Mouse (Mus musculus): ENCODE results near the gene Gdpd4. TPM values are rescaled to one million over a fixed set of nuclear protein-coding genes. Genes with fewer than 3 reads are reported as not detected.
A peak's percentile ranks its signal among the peaks of the same experiment; 100 is the strongest.

Gdpd4 gene
- polyA plus RNA-seq (2015; fragmentation: Nextera tagmentation; extraction: Ambion mirVana) = not detected in 2 replicates

GRCm38 (mm10) chr7:97919742-97920141, at the start of gene Gdpd4:
Gene Gdpd4, plus strand, starts transcription at chr7:97919955.
- H3K9ac ChIP-seq (ENCODE audit: low read length) = no peak within 1 kb of the TSS
- no peak within 1 kb of the TSS for H3K27ac ChIP-seq (ENCODE audit: low read length)
- 74% methylated on average over 12 of the region's 12 CpGs for WGBS
- H3K4me2 ChIP-seq (ENCODE audit: low read depth, low read length) = no peak within 1 kb of the TSS
- no peak within 1 kb of the TSS for H3K4me3 ChIP-seq (ENCODE audit: low read length)
- no peak for ATAC-seq (ENCODE audit: low read depth)
- no peaks in the 10 kb centered on the region for H3K4me1 ChIP-seq (replicated peaks; ENCODE audit: control insufficient read depth, insufficient read depth, low read length)
- no peaks in the 10 kb centered on the region for H3K27me3 ChIP-seq (ENCODE audit: control insufficient read depth, insufficient read depth, low read depth, low read length)
- no peaks in the 10 kb centered on the region for H3K9me3 ChIP-seq (ENCODE audit: control insufficient read depth, low read length)
- no peaks in the 10 kb centered on the region for H3K36me3 ChIP-seq (ENCODE audit: control insufficient read depth, insufficient read depth, low read length)

DNA sequence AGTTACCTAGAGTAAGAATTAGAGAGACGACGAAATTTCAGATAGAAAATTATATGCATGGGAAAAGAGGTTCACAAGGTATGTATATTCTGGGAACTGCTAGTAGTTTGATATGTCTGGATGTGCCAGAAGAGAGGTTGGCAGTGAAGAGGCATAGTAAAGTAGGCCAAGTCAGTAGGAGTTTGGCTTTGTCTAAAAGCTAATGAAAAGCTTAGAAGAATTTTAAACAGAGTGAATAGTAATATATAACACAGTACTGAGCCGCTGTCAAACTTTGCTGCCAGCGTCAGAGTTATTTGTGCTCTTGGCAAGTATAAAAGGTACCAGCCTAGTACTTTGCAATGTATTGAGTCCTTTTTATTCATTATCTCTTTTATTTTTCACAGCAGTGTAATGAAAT, 47.4 kb upstream of the Gdpd4 start:
- 90% methylated on average over 4 of the region's 4 CpGs for WGBS
- H3K9me3 ChIP-seq (ENCODE audit: control insufficient read depth, low read length) = no peaks in the 10 kb centered on the region

GRCm38 (mm10) chr7:97873317-97873716, 46.4 kb upstream of the Gdpd4 start:
- Histone ChIP-seq H3K36me3 (ENCODE audit: control insufficient read depth, insufficient read depth, low read length) (no peaks in the 10 kb centered on the region), H3K4me3 (ENCODE audit: low read length) (no peak overlapping the region), H3K4me2 (ENCODE audit: low read depth, low read length) (no peak overlapping the region), H3K27ac (ENCODE audit: low read length) (no peak overlapping the region), H3K4me1 (replicated peaks; ENCODE audit: control insufficient read depth, insufficient read depth, low read length) (no peaks in the 10 kb centered on the region), H3K9me3 (ENCODE audit: control insufficient read depth, low read length) (no peaks in the 10 kb centered on the region), H3K9ac (ENCODE audit: low read length) (no peak overlapping the region), H3K27me3 (ENCODE audit: control insufficient read depth, insufficient read depth, low read depth, low read length) (no peaks in the 10 kb centered on the region)
- ATAC-seq (ENCODE audit: low read depth) = no peak

More for the DNA sequence above, 47.4 kb upstream of the Gdpd4 start:
- Histone ChIP-seq H3K4me3 (ENCODE audit: low read length) (no peak overlapping the region), H3K36me3 (ENCODE audit: control insufficient read depth, insufficient read depth, low read length) (no peaks in the 10 kb centered on the region), H3K9ac (ENCODE audit: low read length) (no peak overlapping the region), H3K27ac (ENCODE audit: low read length) (no peak overlapping the region), H3K4me1 (replicated peaks; ENCODE audit: control insufficient read depth, insufficient read depth, low read length) (no peaks in the 10 kb centered on the region), H3K4me2 (ENCODE audit: low read depth, low read length) (no peak overlapping the region), H3K27me3 (ENCODE audit: control insufficient read depth, insufficient read depth, low read depth, low read length) (no peaks in the 10 kb centered on the region)
- no peak for ATAC-seq (ENCODE audit: low read depth)

DNA sequence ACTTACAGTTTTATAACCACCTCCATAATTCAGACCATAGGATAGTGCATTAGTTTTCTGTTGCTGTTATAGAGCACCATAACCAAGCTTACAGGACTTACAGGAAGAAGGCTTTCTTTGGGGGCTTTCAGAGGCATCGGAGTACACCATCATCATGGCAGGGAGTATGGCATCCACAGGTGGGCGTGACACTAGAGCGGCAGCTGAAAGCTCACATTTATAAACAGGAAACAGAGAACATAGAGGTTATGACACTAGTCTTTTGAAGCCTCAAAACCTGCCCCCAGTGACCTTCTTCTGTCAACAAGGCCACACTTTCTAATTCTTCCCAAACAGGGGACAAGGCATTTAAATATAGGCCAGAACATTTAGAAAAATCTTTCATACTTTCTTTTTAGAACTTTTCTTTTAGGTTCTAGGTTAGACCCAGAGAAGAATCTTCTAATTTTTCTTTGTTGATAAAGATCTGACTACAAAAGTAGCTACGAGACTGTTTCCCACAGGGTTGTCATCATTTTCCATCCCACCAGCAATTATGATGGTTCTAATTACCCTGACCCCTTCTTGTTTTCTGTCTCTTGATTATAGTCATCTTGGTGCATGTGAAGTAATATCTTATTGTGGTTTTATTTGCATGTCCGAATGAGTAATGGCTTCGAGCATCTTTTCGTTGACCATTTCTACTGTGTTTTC, 41.8 kb upstream of the Gdpd4 start:
- WGBS = 70% methylated on average over 7 of the region's 7 CpGs
- Histone ChIP-seq H3K4me1 (replicated peaks; ENCODE audit: control insufficient read depth, insufficient read depth, low read length) (no peaks in the 10 kb centered on the region), H3K9ac (ENCODE audit: low read length) (no peak overlapping the region), H3K36me3 (ENCODE audit: control insufficient read depth, insufficient read depth, low read length) (no peaks in the 10 kb centered on the region), H3K4me2 (ENCODE audit: low read depth, low read length) (no peak overlapping the region), H3K4me3 (ENCODE audit: low read length) (no peak overlapping the region), H3K27me3 (ENCODE audit: control insufficient read depth, insufficient read depth, low read depth, low read length) (no peaks in the 10 kb centered on the region), H3K27ac (ENCODE audit: low read length) (no peak overlapping the region), H3K9me3 (ENCODE audit: control insufficient read depth, low read length) (no peaks in the 10 kb centered on the region)
- no peak for ATAC-seq (ENCODE audit: low read depth)

DNA sequence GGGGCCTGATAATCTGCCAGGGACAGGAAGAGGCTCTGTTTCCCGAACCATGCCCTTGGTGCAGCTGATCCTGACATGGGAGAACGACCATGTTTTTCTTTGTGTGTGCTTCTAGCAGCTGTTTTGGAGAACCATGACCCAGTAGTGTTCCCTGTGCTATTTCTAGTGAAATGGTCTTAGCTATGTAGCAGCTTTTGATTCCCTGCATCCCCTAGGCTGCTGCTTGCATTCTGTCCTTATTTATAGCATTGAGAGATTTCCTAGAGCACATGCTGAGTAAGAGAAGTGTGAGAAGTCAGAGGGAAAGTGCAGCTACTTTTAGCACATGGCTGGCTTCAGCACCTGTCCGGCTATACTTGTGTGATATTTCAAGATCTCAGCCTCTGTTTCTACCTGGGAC, 8.1 kb upstream of the Gdpd4 start:
- Histone ChIP-seq H3K4me3 (ENCODE audit: low read length) (no peak overlapping the region), H3K27me3 (ENCODE audit: control insufficient read depth, insufficient read depth, low read depth, low read length) (no peaks in the 10 kb centered on the region), H3K36me3 (ENCODE audit: control insufficient read depth, insufficient read depth, low read length) (no peaks in the 10 kb centered on the region), H3K4me1 (replicated peaks; ENCODE audit: control insufficient read depth, insufficient read depth, low read length) (no peaks in the 10 kb centered on the region), H3K9me3 (ENCODE audit: control insufficient read depth, low read length) (no peaks in the 10 kb centered on the region), H3K4me2 (ENCODE audit: low read depth, low read length) (no peak overlapping the region), H3K27ac (ENCODE audit: low read length) (no peak overlapping the region), H3K9ac (ENCODE audit: low read length) (no peak overlapping the region)
- 73% methylated on average over 3 of the region's 3 CpGs for WGBS
- ATAC-seq (ENCODE audit: low read depth) = no peak

DNA sequence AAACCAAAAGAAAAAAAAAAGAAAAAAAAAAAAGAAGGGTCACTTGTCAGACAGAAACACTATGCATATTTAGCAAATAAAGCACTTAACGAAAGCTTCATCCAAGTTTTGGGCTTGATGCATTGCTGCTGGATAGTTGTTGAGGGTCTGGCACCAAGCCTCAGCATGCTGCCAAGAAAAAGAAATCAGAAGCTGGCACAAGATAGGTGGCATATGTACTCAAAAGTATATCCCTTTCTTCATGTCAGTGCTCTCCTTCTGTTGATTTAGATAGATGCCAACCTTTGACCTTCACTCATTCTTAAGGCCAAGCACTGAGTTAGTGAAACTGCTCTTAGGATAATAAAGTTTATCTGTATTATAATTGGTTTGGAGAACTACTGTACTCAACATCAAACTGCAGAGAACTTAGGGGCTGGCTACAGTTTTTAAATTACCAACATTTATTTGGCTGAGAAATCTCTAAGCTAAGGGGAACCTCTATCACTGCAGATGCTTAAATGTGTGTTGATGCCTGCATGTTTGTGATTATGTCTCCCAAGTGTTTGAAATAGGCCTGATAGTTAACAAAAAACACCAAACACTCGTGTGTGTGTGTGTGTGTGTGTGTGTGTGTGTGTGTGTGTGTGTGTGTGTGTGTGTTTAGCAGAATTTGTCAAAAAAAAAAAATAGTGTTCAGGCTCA, 4.8 kb upstream of the Gdpd4 start:
- 29% methylated on average over 2 of the region's 2 CpGs for WGBS
- peak; percentile 86 for ATAC-seq (ENCODE audit: low read depth)
- no peak overlapping the region for H3K9ac ChIP-seq (ENCODE audit: low read length)
- no peaks in the 10 kb centered on the region for H3K36me3 ChIP-seq (ENCODE audit: control insufficient read depth, insufficient read depth, low read length)
- H3K9me3 ChIP-seq (ENCODE audit: control insufficient read depth, low read length) = no peaks in the 10 kb centered on the region
- H3K27ac ChIP-seq (ENCODE audit: low read length) = no peak overlapping the region
- H3K4me1 ChIP-seq (replicated peaks; ENCODE audit: control insufficient read depth, insufficient read depth, low read length) = no peaks in the 10 kb centered on the region
- no peak overlapping the region for H3K4me2 ChIP-seq (ENCODE audit: low read depth, low read length)
- no peaks in the 10 kb centered on the region for H3K27me3 ChIP-seq (ENCODE audit: control insufficient read depth, insufficient read depth, low read depth, low read length)
- no peak overlapping the region for H3K4me3 ChIP-seq (ENCODE audit: low read length)

GRCm38 (mm10) chr7:97925819-97926218, 6.1 kb downstream of the Gdpd4 start:
- H3K27me3 ChIP-seq (ENCODE audit: control insufficient read depth, insufficient read depth, low read depth, low read length) = no peaks in the 10 kb centered on the region
- H3K9ac ChIP-seq (ENCODE audit: low read length) = no peak overlapping the region
- H3K36me3 ChIP-seq (ENCODE audit: control insufficient read depth, insufficient read depth, low read length) = no peaks in the 10 kb centered on the region
- H3K4me3 ChIP-seq (ENCODE audit: low read length) = no peak overlapping the region
- no peak overlapping the region for H3K4me2 ChIP-seq (ENCODE audit: low read depth, low read length)
- H3K27ac ChIP-seq (ENCODE audit: low read length) = no peak overlapping the region
- H3K9me3 ChIP-seq (ENCODE audit: control insufficient read depth, low read length) = no peaks in the 10 kb centered on the region
- peak; percentile 93 for ATAC-seq (ENCODE audit: low read depth)
- WGBS = 37% methylated on average over 1 of the region's 1 CpGs
- no peaks in the 10 kb centered on the region for H3K4me1 ChIP-seq (replicated peaks; ENCODE audit: control insufficient read depth, insufficient read depth, low read length)

- 80% methylated on average over 5 of the region's 5 CpGs for WGBS
- Histone ChIP-seq H3K36me3 (ENCODE audit: control insufficient read depth, insufficient read depth, low read length) (no peaks in the 10 kb centered on the region), H3K4me3 (ENCODE audit: low read length) (no peak overlapping the region), H3K4me2 (ENCODE audit: low read depth, low read length) (no peak overlapping the region), H3K27ac (ENCODE audit: low read length) (no peak overlapping the region), H3K27me3 (ENCODE audit: control insufficient read depth, insufficient read depth, low read depth, low read length) (no peaks in the 10 kb centered on the region), H3K9me3 (ENCODE audit: control insufficient read depth, low read length) (no peaks in the 10 kb centered on the region), H3K4me1 (replicated peaks; ENCODE audit: control insufficient read depth, insufficient read depth, low read length) (no peaks in the 10 kb centered on the region), H3K9ac (ENCODE audit: low read length) (no peak overlapping the region)
- ATAC-seq (ENCODE audit: low read depth) = no peak
Measured at GRCm38 (mm10) chr7:97926978-97927377, 7.2 kb downstream of the Gdpd4 start.

- H3K4me1 ChIP-seq (replicated peaks; ENCODE audit: control insufficient read depth, insufficient read depth, low read length) = no peaks in the 10 kb centered on the region
- no peaks in the 10 kb centered on the region for H3K9me3 ChIP-seq (ENCODE audit: control insufficient read depth, low read length)
- no peaks in the 10 kb centered on the region for H3K27me3 ChIP-seq (ENCODE audit: control insufficient read depth, insufficient read depth, low read depth, low read length)
- 79% methylated on average over 1 of the region's 1 CpGs for WGBS
- no peak overlapping the region for H3K4me3 ChIP-seq (ENCODE audit: low read length)
- no peak overlapping the region for H3K4me2 ChIP-seq (ENCODE audit: low read depth, low read length)
- H3K9ac ChIP-seq (ENCODE audit: low read length) = no peak overlapping the region
- no peak overlapping the region for H3K27ac ChIP-seq (ENCODE audit: low read length)
- no peak for ATAC-seq (ENCODE audit: low read depth)
- H3K36me3 ChIP-seq (ENCODE audit: control insufficient read depth, insufficient read depth, low read length) = no peaks in the 10 kb centered on the region
Measured at GRCm38 (mm10) chr7:97944485-97944884, 24.7 kb downstream of the Gdpd4 start.
